Mouse (Mus musculus): ENCODE results near the gene Avpr2.
A peak's percentile ranks its signal among the peaks of the same experiment; 100 is the strongest.

Gene Avpr2

DNA sequence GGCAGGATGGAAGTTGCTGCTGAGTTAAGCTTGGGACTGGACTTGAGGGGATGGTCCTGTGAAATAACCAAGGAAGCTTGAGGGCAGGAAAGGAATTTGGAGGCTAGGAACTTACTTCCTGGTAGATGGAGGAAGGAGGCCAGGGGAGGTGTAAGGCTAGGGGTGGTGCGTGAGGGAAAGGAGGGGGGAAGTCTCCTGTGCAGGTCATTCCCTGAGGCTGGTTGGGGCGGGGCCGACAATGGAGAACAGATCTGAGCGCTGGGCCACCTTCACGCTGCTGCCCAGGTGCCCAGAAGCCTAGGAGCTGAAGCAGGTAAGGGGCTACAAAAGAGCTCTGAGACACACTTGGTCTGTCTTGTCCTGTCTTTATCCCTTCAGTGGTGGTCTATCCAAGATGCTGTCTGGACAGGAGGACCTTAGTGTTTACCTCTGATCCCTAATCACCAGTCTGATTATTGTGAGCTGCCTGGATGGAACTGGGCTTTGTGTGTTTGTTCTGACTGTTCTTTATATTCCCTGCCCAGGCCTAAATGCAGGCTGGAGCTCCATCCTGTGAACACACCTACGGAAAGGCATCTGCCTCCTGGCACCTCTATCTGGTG lies at the start of gene Avpr2:
TSS of gene Avpr2 (plus strand) at position 552 of the 602 bp plus-strand sequence.
- no peak for DNase-seq

DNA sequence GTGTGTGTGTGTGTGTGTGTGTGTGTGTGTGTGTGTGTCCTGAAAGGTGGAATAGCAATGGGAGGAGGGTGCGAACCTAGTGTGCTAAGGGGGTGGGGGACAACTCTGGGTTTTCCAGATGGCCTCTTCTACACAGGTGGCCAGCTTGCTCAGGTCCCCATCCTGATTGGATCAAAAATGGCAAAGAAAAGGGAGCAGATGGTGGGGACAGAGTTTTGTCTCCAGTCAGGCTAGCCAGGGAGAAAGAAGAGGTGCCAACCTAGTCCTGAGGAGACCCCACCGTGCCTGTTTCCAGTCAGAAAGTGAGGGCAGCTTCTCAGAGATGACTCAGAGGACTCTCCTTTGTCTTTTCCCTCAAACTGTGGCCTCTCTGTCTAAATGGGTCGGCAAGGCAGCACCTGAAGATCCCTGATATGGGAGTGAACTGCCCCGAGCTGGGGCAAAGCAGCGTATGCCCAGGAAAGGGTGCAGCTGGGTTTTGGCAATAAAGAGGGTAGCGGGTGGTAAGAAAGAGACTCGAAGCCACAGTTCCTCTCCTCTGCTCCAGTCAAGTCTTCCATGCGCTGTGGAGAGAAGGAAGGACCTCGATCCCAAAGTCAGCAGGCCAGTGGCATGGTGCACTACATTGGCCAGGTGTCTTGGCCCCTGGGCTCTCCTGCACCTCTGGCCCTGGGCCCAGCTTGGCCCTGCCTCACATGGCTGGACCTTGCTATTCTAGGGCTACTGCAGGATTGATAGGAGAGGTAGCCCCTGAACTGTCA lies 37.4 kb upstream of the Avpr2 start:
- no peak for DNase-seq

DNA sequence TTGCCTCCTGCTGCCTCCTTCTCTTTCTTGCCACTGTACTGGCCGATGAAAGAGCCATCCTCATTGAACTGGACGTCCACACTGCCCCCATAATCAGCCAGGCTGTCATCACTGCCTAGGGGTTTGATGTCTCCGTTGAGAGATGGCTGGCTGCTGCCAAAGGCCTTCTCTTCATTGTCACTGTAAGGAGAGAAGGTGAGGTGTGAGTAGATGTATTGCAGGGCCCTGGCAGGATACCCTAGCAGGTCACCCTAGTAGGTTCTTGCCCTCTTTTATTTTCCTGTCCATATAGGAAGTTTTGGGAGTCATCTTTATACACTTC lies 36.9 kb upstream of the Avpr2 start:
- DNase-seq = no peak

DNA sequence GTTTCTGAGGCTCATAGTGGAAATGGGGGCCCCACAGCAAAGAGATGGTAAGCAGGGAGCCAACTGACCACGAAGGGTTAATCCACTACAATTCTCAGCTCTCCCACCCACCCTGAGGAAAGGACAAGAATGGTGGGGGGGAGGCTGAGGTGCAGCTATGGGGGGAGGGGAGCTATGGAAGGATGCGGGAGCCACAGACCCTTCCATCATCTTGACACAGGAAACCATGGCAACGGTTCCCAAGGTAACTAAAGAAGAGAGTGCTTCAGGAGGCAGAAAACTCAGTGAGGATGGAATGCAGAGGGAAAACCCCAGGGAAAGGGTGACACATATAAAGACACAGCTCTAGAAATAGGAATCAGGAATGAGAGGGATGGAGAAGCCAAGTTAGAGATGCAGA lies 27.2 kb upstream of the Avpr2 start:
- peak; percentile 70 for DNase-seq

GRCm38 (mm10) chrX:73867256-73867655 lies 24.6 kb upstream of the Avpr2 start:
- peak; percentile 11 for DNase-seq

GRCm38 (mm10) chrX:73867852-73868251 lies 24.1 kb upstream of the Avpr2 start:
- no peak for DNase-seq

GRCm38 (mm10) chrX:73869334-73869733 lies 22.6 kb upstream of the Avpr2 start:
- peak; percentile 44 for DNase-seq

DNA sequence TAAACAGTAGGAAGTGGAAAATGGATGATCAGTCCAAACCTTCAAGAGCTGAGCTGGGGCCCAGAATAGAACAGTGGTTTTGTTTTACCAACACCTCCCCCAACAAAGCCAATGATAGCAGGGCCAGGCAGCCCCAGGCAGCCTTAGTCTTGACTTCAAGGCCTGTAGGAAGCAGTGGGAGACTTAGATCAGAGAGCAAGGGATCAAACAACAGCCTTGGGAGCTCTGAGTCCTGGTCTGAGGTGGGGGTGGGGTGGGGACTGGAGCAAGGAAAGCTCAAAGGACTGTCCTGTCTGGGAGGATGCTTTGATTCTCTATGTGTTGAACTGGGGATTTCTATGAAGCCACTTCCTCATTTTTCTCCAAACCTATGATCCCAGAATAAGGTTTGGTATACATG lies 20.4 kb upstream of the Avpr2 start:
- no peak for DNase-seq

DNA sequence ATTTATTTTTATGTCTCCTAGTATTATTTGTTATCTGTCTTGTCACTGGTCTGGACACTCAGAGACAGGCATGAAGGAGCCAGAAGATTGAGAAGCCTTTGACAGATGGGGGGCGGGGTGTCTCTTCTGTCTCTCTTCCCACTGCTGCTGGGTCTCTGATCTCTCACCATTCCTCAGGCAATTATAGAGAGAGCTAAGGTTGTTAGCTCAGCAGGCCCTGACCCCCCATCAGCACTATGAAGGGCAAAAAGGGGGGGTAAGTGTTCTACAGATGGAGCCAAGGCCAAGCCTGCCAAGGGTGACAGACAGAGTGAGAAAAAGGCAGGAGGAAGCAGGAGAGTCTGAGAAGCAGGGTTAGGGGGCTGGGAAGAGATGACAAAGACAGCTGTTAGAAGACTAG lies 19.9 kb upstream of the Avpr2 start:
- DNase-seq = no peak

GRCm38 (mm10) chrX:73875881-73876280 lies 16.0 kb upstream of the Avpr2 start:
- no peak for DNase-seq

GRCm38 (mm10) chrX:73877014-73877413 lies 14.9 kb upstream of the Avpr2 start:
- no peak for DNase-seq

DNA sequence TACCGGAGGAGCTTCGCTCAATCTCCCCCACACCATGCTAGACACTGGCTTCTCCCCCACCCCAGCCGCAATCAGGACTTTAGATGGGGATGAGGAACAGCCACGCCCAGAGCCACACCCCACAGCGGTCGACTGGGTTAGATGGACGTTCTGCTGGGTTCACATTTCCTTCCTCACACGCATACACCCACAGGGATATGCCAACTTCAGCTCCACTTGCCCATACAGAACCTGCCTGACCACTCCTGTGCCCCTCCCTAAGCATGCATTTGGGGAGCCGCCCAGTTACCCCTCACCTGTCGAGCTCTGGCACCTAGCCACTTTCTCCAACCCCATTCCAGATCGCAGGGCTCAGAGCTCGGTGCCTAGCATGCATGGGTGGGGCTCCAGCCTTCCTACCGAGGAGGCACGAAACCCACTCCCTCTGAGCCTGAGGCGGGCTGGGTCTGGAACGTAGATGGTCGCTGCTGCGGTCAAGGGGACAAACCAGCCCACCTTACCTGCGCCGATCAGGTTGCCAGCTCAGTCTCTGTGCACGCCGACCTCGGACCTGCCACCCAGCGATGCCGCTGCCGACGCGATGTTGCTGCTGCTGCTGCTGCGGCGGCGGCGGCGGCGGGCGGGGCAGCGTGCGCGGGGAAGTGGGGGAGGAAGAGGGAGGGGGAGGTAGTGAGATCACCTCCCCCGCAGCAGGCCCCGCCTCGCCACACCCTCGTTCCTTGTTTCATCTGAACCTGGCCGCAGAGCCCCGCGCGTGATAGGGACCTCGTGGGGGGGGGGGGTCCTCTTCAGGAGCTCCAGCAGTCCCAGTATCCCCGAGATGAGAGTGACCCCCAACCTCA lies 11.5 kb upstream of the Avpr2 start:
- peak; percentile 41 for DNase-seq

DNA sequence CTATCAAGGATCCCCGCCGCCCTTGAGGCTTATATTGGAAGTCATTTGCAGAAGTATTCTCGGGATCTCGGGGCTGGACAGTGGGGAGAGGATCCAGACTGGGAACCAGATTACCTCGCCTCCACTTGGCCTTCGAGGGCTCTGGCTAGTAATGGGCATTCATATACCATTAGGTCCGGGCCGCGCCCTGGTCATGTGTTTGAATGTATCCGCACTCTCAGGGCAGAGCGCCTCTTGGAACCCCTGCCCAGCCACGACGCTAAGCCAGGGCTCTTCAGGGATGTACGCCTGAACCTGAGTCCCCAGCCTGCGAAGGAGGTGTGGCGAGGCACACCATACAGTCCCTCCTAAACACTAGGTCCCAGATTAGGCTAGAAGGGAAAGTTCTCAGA lies 10.9 kb upstream of the Avpr2 start:
- peak; percentile 22 for DNase-seq

DNA sequence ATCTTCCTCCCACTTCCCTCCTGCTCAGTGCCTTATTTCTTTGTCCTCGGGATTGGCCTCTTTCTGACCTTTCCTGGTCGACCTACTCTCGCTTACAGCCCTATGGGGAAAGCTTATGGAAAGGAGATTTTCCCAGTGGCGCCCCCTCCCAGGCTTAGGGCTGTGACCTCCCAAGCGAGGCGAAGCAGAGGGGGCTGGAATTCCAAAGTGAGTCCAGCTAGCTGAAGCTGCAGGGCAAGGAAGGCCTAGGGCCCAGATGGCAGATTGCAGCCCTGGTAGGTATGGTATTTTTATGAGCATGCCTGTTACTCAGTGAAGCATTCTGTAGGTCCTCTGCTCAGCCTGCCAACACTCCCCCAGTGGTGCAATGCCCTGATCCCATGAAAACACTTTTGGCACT lies 10.4 kb upstream of the Avpr2 start:
- DNase-seq = peak; percentile 16

GRCm38 (mm10) chrX:73892833-73893232 lies 931 bp downstream of the Avpr2 start:
- DNase-seq = no peak

GRCm38 (mm10) chrX:73895719-73896118 lies 3.8 kb downstream of the Avpr2 start, which contains the start of gene L1cam:
L1cam (minus strand) TSS chrX:73896105.
- DNase-seq = peak; percentile 55

DNA sequence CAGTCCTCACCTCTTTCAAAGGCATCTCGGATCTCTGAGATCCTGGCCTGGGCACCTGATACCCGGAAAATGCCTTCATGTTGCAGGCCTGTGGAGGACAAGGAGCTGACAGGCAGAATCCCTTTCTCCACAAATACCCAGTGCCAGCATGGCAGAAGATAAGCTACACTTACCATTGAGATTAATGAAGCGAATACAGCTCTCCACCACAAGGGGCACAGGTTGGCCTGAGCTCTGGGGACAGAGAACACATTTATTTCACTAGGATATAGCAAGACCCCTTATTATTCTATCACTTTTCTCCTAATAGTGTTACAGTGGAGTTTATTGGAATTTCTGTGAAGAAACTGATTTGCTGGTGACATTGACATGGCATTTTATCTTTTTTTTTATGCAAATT lies 6.1 kb downstream of the Avpr2 start:
- DNase-seq = no peak

GRCm38 (mm10) chrX:73910049-73910448 lies 18.1 kb downstream of the Avpr2 start:
- DNase-seq = no peak

DNA sequence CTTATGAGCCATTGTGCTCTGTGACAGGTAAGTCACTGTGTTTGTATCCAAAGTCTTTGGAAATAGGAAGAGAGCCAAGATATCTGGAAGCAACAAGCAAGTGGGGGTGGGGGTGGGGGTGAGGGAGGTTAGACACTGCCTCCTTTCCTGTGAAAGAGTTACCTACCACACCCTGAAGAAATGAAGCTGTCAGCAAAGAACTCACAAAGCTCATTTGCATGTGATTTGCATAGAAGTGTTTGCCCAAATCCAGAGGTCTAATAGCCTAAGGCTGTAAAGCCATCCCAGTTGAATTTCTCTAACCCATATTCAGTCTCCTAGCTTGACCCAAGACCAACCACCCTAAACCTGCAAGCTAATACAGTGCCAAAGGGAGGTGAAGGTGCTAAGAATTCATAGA lies 18.5 kb downstream of the Avpr2 start:
- DNase-seq = no peak

- DNase-seq = peak; percentile 12
These were observed 19.3 kb downstream of the Avpr2 start for GRCm38 (mm10) chrX:73911156-73911555.

GRCm38 (mm10) chrX:73911588-73911987 lies 19.7 kb downstream of the Avpr2 start:
- DNase-seq = no peak

DNA sequence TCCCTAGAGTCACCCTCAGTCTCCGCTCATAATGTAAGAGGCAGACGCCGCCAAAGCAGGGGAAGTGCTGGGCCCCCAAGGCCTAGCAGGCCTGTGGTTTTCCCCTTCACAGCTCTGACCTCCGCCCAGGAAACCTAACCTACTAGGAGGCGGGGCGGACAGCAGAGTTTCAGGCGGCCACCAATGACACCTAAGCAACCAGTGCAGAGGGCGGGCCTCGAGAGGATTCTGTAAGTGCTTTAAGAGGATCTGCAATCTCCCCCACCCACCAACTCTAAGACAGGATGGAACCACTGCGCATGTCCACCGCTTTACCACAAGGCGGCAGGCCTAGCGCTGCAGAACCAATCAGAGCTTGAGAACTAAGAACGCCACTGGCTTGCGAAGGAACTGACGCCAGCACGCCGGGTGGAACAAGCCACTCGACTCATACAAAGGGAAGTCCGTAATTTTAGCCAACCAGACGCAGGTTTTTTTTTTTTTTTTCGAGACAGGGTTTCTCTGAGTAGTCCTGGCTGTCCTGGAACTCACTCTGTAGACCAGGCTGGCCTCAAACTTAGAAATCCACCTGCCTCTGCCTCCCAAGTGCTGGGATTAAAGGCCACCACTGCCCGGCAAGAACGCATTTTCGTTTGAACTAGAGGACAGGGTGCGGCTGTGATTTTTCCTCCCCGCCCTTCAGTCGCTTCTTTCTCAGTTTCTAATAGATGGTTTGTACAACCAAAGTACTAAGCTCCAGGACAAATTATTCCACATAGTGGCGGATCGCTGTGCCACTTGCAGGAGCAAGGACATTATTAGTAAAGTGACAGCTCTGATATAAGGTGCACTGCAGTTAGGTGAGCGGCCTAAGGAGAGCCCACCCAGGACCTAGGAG lies 23.2 kb downstream of the Avpr2 start:
- peak; percentile 94 for DNase-seq

DNA sequence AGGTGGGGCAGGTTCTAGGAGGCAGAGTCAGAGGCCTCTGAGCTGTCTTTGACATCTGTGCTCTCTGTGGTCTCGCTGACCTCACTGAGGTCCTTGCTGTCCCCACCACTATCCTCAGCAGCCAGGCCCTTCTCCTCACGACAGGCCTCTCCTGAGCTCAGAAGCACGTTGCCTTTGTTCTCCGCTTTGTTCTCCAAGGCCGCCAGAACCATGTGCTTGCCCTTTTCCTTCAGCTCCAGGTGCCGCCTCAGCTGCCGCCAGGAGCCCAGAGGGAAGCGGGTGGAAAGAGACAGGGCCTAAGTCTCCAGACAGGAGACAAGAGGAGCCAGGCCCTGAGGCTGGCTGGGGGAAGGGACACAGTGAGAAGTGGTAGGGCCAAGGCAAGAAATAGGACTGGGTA lies 25.0 kb downstream of the Avpr2 start:
- no peak for DNase-seq
